ENCODE assay signal across 9 mouse cellular contexts in the genomic region with DNA sequence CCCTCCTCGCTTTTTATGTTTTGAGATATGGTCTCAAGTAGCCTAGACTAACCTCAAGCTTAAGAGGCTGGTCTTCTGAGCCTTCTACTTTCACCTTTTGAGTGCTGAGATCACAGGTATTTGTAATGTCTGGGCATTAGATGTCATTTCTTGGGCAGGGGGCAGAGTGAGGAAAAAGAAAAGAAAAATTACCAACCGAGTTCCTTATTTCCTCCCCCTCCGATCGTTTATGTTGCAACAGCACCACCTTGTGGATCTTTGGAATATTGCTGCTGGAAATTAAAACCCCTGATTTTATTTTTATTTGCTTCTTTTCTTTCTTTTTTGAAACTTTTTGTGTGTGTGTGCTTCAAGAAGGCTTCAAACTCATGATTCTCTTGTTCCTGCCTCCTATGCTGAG. TPM values are rescaled to one million over a fixed set of nuclear protein-coding genes. Genes with fewer than 3 reads are reported as not detected.
A peak's percentile ranks its signal among the peaks of the same experiment; 100 is the strongest.
DNase-seq lines count a peak whose midpoint lies in the region; ATAC-seq and TF ChIP-seq lines count a peak whose summit lies in the region.
"Had no signal": no experiment of that assay in that cellular context is flagged by ENCODE, and none has a peak within 500 bp of the region (broad histone marks: within the 10 kb centered on the region; RNA-seq: fewer than 3 reads in every experiment).

No protein-coding gene starts in this region.

- no peaks in the 10 kb centered on the region for H3K9me3 ChIP-seq in limb, embryonic 10.5 days (replicated peaks)
- H3K9me3 ChIP-seq: midbrain, embryonic 12.5 days had no signal

- no peaks in the 10 kb centered on the region for H3K4me1 ChIP-seq in limb, embryonic 10.5 days
- H3K4me1 ChIP-seq in small intestine, adult 2 months (ENCODE audit: control insufficient read depth, insufficient read depth, insufficient read length, low read length), result peaks cover 17% of the 10 kb centered on the region; the same call in 1 of the 2 replicates
- H3K4me1 ChIP-seq: midbrain, embryonic 12.5 days had no signal

- no peak for TF ChIP-seq POLR2A in small intestine, adult 2 months (IDR thresholded peaks at IDR 0.05; ENCODE audit: low read depth, low read length)

- no peak; the same call in 1 of the 2 replicates for ATAC-seq in cerebellum, adult (ENCODE audit: insufficient number of reproducible peaks, low FRiP score, low TSS enrichment)

- no peak overlapping the region for H3K27ac ChIP-seq in limb, embryonic 10.5 days
- H3K27ac ChIP-seq in small intestine, adult 2 months (ENCODE audit: insufficient read depth, low read depth, low read length), result peak overlapping the region; percentile 35; the same call in 1 of the 2 replicates
- H3K27ac ChIP-seq: midbrain, embryonic 12.5 days had no signal

- H3K4me3 ChIP-seq in limb, embryonic 10.5 days, result no peak overlapping the region
- H3K4me3 ChIP-seq in small intestine, adult 2 months (ENCODE audit: low read depth, low read length), result peak overlapping the region; percentile 17; the same call in 1 of the 2 replicates
- H3K4me3 ChIP-seq: midbrain, embryonic 12.5 days had no signal

- DNase-seq in cerebellum, postnatal 14 days, result peak; percentile 50 to 64
- DNase-seq in ovary, postnatal 14 days (ENCODE audit: low spot score), result peak; percentile 48
- DNase-seq in ovary, postnatal 36 days (ENCODE audit: low spot score), result no peak
- DNase-seq in embryo, embryonic 11.5 days (ENCODE audit: low read depth, low spot score), result peak; percentile 32
- peak; percentile 44 for DNase-seq in limb, embryonic 10.5 days (ENCODE audit: low spot score)
- no peak for DNase-seq in right cerebral cortex, postnatal 14 days

- 36% methylated on average over 4 of the region's 4 CpGs for WGBS in limb, embryonic 10.5 days
- WGBS in small intestine, adult 2 months, result 17% methylated on average over 4 of the region's 4 CpGs

- H3K27me3 ChIP-seq in limb, embryonic 10.5 days (ENCODE audit: low read depth, poor library complexity, severe bottlenecking), result no peaks in the 10 kb centered on the region
- H3K27me3 ChIP-seq in small intestine, adult 2 months (ENCODE audit: control insufficient read depth, insufficient read depth, low read length), result no peaks in the 10 kb centered on the region
- H3K27me3 ChIP-seq: midbrain, embryonic 12.5 days had no signal

- no peak for TF ChIP-seq CTCF in small intestine, adult 2 months (IDR thresholded peaks at IDR 0.05; ENCODE audit: extremely low read depth, insufficient read length, insufficient replicate concordance, low read depth, low read length)

- peaks cover 85% of the 10 kb centered on the region for H3K36me3 ChIP-seq in limb, embryonic 10.5 days
- peaks cover 32% of the 10 kb centered on the region for H3K36me3 ChIP-seq in small intestine, adult 2 months (ENCODE audit: control insufficient read depth, insufficient read depth, low read length)

RNA-seq across cellular contexts. Expression of gene Ppa1, which starts 9.6 kb away (rescaled TPM):
- polyA plus RNA-seq in limb, embryonic 10.5 days (2016; fragmentation: Nextera tagmentation; extraction: Ambion mirVana), result 356 and 405 TPM in 2 replicates
- 55.3 and 57.4 TPM in 2 replicates for polyA plus RNA-seq in small intestine, adult 2 months (2012; rRNA removed)

RNA-seq across cellular contexts. Expression of gene Sar1a, which starts 22.1 kb away (rescaled TPM):
- 220 and 231 TPM in 2 replicates for polyA plus RNA-seq in limb, embryonic 10.5 days (2016; fragmentation: Nextera tagmentation; extraction: Ambion mirVana)
- 16.3 and 22.9 TPM in 2 replicates for polyA plus RNA-seq in small intestine, adult 2 months (2012; rRNA removed)

RNA-seq across cellular contexts. Expression of gene Tysnd1, which starts 37.3 kb away (rescaled TPM):
- polyA plus RNA-seq in limb, embryonic 10.5 days (2016; fragmentation: Nextera tagmentation; extraction: Ambion mirVana), result 38.2 and 39.9 TPM in 2 replicates
- 83.5 and 110 TPM in 2 replicates for polyA plus RNA-seq in small intestine, adult 2 months (2012; rRNA removed)

RNA-seq across cellular contexts. Expression of gene Aifm2, which starts 57.1 kb away (rescaled TPM):
- 8.3 and 11.3 TPM in 2 replicates for polyA plus RNA-seq in limb, embryonic 10.5 days (2016; fragmentation: Nextera tagmentation; extraction: Ambion mirVana)
- polyA plus RNA-seq in small intestine, adult 2 months (2012; rRNA removed), result 4.9 and 6.7 TPM in 2 replicates

Comparison
In these comparisons a context has a peak if more than half of its experiments do, and no peak if none do; other contexts are left out.
1. DNase-seq: peak in cerebellum, postnatal 14 days (2 of 2), ovary, postnatal 14 days (single experiment), embryo, embryonic 11.5 days (single experiment) and limb, embryonic 10.5 days (single experiment); none in ovary, postnatal 36 days (single experiment) and right cerebral cortex, postnatal 14 days (single experiment).